8 mouse cellular contexts compared by ENCODE assay signal in genomic region chr10:89443623-89444151, GRCm38 (mm10). TPM values are rescaled to one million over a fixed set of nuclear protein-coding genes. Genes with fewer than 3 reads are reported as not detected.
DNase-seq lines count a peak whose midpoint lies in the region; ATAC-seq lines count a peak whose summit lies in the region.

Gas2l3 (minus strand) TSS chr10:89443967.

- H3K27ac ChIP-seq in embryonic facial prominence, embryonic 12.5 days, result peak within 1 kb of the TSS; percentile 57
- H3K27ac ChIP-seq in limb, embryonic 10.5 days, result peak within 1 kb of the TSS; percentile 88
- no peak within 1 kb of the TSS for H3K27ac ChIP-seq in midbrain, embryonic 12.5 days (replicated peaks)

- H3K4me3 ChIP-seq in embryonic facial prominence, embryonic 12.5 days, result peak within 1 kb of the TSS; percentile 60
- H3K4me3 ChIP-seq in limb, embryonic 10.5 days, result peak within 1 kb of the TSS; percentile 71
- peak within 1 kb of the TSS; percentile 66 for H3K4me3 ChIP-seq in midbrain, embryonic 12.5 days

- peak within 1 kb of the TSS; percentile 75 for H3K4me2 ChIP-seq in embryonic facial prominence, embryonic 12.5 days (replicated peaks)
- peak within 1 kb of the TSS; percentile 89 for H3K4me2 ChIP-seq in midbrain, embryonic 12.5 days (replicated peaks)

- peak; percentile 94 for ATAC-seq in embryonic facial prominence, embryonic 12.5 days (ENCODE audit: insufficient number of reproducible peaks, insufficient read depth, low FRiP score, low TSS enrichment)
- peak; percentile 95 for ATAC-seq in midbrain, embryonic 12.5 days (ENCODE audit: low FRiP score, low read depth)

- H3K36me3 ChIP-seq in embryonic facial prominence, embryonic 12.5 days, result no peaks in the 10 kb centered on the region
- 0 out of 2 replicates have a peak, but pooled peaks cover 6% of the 10 kb centered on the region for H3K36me3 ChIP-seq in limb, embryonic 10.5 days
- H3K36me3 ChIP-seq in midbrain, embryonic 12.5 days, result no peaks in the 10 kb centered on the region

- no peaks in the 10 kb centered on the region for H3K27me3 ChIP-seq in embryonic facial prominence, embryonic 12.5 days
- 0 out of 2 replicates have a peak, but pooled peaks cover 4% of the 10 kb centered on the region for H3K27me3 ChIP-seq in limb, embryonic 10.5 days (ENCODE audit: low read depth, poor library complexity, severe bottlenecking)
- H3K27me3 ChIP-seq in midbrain, embryonic 12.5 days, result peaks cover 70% of the 10 kb centered on the region

- H3K9me3 ChIP-seq in embryonic facial prominence, embryonic 12.5 days, result no peaks in the 10 kb centered on the region
- H3K9me3 ChIP-seq in limb, embryonic 10.5 days (replicated peaks), result no peaks in the 10 kb centered on the region
- H3K9me3 ChIP-seq in midbrain, embryonic 12.5 days, result no peaks in the 10 kb centered on the region

- H3K9ac ChIP-seq in embryonic facial prominence, embryonic 12.5 days, result peak within 1 kb of the TSS; percentile 59
- peak within 1 kb of the TSS; percentile 59 for H3K9ac ChIP-seq in midbrain, embryonic 12.5 days (replicated peaks)

- H3K4me1 ChIP-seq in embryonic facial prominence, embryonic 12.5 days, result peaks cover 9% of the 10 kb centered on the region
- peaks cover 13% of the 10 kb centered on the region for H3K4me1 ChIP-seq in limb, embryonic 10.5 days
- H3K4me1 ChIP-seq in midbrain, embryonic 12.5 days, result peaks cover 11% of the 10 kb centered on the region; the same call in 1 of the 2 replicates

- 0% methylated on average over 39 of the region's 39 CpGs for WGBS in embryonic facial prominence, embryonic 12.5 days
- WGBS in limb, embryonic 10.5 days, result under 1% methylated on average over 39 of the region's 39 CpGs
- WGBS in midbrain, embryonic 12.5 days, result under 1% methylated on average over 39 of the region's 39 CpGs

- DNase-seq in 3134 (ENCODE audit: extremely low read depth, insufficient read length, low spot score), result peak; percentile 94
- DNase-seq in adrenal gland, postnatal 36 days, result peak; percentile 92
- peak; percentile 86 to 88 for DNase-seq in heart, adult 18-20 months
- peak; percentile 84 for DNase-seq in kidney, adult 18-20 months
- DNase-seq in limb, embryonic 10.5 days (ENCODE audit: low spot score), result peak; percentile 91
- peak; percentile 57 for DNase-seq in skeletal muscle tissue, adult 2 months (ENCODE audit: low read depth, low spot score)

RNA-seq across cellular contexts. Expression of gene Gas2l3, which starts in this region (rescaled TPM):
- 1 to 10 TPM; 4.4 to 5.3 TPM for total RNA-seq in adrenal gland, postnatal 36 days (2021)
- polyA plus RNA-seq in embryonic facial prominence, embryonic 12.5 days (2016; fragmentation: Nextera tagmentation; extraction: Ambion mirVana), result 15.3 and 17.0 TPM in 2 replicates
- total RNA-seq in heart, adult 18-20 months (2021), result 1 to 10 TPM; 2.7 to 3.1 TPM
- 10.6 and 13.8 TPM in 2 replicates for polyA plus RNA-seq in limb, embryonic 10.5 days (2016; fragmentation: Nextera tagmentation; extraction: Ambion mirVana)
- polyA plus RNA-seq in midbrain, embryonic 12.5 days (2016; fragmentation: Nextera tagmentation; extraction: Ambion mirVana), result 10.9 and 13.0 TPM in 2 replicates
